Mouse (Mus musculus) lung, postnatal 0 days (tissue): Measurements from ENCODE around the gene Kcnc1. TPM values are rescaled to one million over a fixed set of nuclear protein-coding genes. Genes with fewer than 3 reads are reported as not detected.

Experiments used
- ATAC-seq: fragments of 200-750 bp; cut with Nextera tagmentation; 2 replicates; pipeline ENCODE4 v1.8.0; 2017; ENCODE audit warnings: moderate library complexity
- DNase-seq: peaks from one replicate; pipeline ENCODE4 v3.0.0-alpha.2; 2016; ENCODE audit warnings: low spot score
- H3K27ac ChIP-seq: fragments of 300-500 bp; sonication (generic); 2 replicates; pipeline ENCODE4 v1.5.1; 2014; ENCODE audit warnings: antibody characterized with exemption, mild to moderate bottlenecking, low read length, mixed read lengths
- H3K27me3 ChIP-seq: fragments of 300-500 bp; sonication (generic); replicated peaks from 2 replicates; pipeline ENCODE4 v1.6.1; 2014; ENCODE audit warnings: low read length, mixed read lengths; ENCODE audit not compliant: insufficient read depth
- H3K36me3 ChIP-seq: fragments of 300-500 bp; sonication (generic); 2 replicates; pipeline ENCODE4 v1.6.1; 2014; ENCODE audit warnings: low read length, mixed read lengths; ENCODE audit not compliant: insufficient read depth
- H3K4me1 ChIP-seq: fragments of 300-500 bp; sonication (generic); 2 replicates; pipeline ENCODE4 v1.6.1; 2014; ENCODE audit warnings: antibody characterized with exemption, low read depth, low read length, mixed read lengths; ENCODE audit not compliant: insufficient read depth
- H3K4me2 ChIP-seq: fragments of 300-500 bp; sonication (generic); replicated peaks from 2 replicates; pipeline ENCODE4 v1.6.1; 2014; ENCODE audit warnings: low read depth, mild to moderate bottlenecking, low read length, moderate library complexity, mixed read lengths
- H3K4me3 ChIP-seq: fragments of 300-500 bp; sonication (generic); 2 replicates; pipeline ENCODE4 v1.5.1; 2014; ENCODE audit warnings: low read depth, low read length
- H3K9ac ChIP-seq: fragments of 300-500 bp; sonication (generic); replicated peaks from 2 replicates; pipeline ENCODE4 v1.6.1; 2014; ENCODE audit warnings: low read depth, mild to moderate bottlenecking
- H3K9me3 ChIP-seq: fragments of 300-500 bp; sonication (generic); 2 replicates; pipeline ENCODE4 v1.6.1; 2016; ENCODE audit warnings: low read length, mixed read lengths
- CTCF ChIP-seq: IDR thresholded peaks from 2 replicates; pipeline ENCODE4 v1.5.1; 2016; ENCODE audit warnings: antibody characterized with exemption, mild to moderate bottlenecking
- EP300 ChIP-seq: IDR thresholded peaks from 2 replicates; pipeline ENCODE4 v1.6.1; 2016; ENCODE audit warnings: antibody characterized with exemption, mild to moderate bottlenecking, control low read depth
- WGBS: fragments of 180-500 bp; shearing (Covaris S2); extraction: QIAGEN DNeasy Blood & Tissue Kit; methylation state at CpG from one replicate; pipeline ENCODE4 v1.1.7; 2014; 5-methylcytosine and 5-hydroxymethylcytosine counted together
- polyA plus RNA-seq: library from polyadenylated mRNA; unstranded; fragments of >200 nt; fragmentation: Nextera tagmentation; extraction: Ambion mirVana; gene quantifications from 2 replicates; pipeline ENCODE4 v1.2.1, GENCODE M21; 2015

The Kcnc1 gene
- polyA plus RNA-seq, 1 experiment from 2014 or later, result 0.07 TPM

- ATAC-seq (no peak), DNase-seq (no peak)
- no peaks in the 10 kb centered on the region for H3K9me3 ChIP-seq
- TF ChIP-seq EP300 (no peak), CTCF (no peak)
- H3K4me3 ChIP-seq, result no peak overlapping the region
- H3K4me1 ChIP-seq, result peaks cover 5% of the 10 kb centered on the region; the same call in 1 of the 2 replicates
- 29% methylated on average over 5 of the region's 5 CpGs for WGBS
- no peak overlapping the region for H3K9ac ChIP-seq
- peaks cover 34% of the 10 kb centered on the region; the same call in 1 of the 2 replicates for H3K27me3 ChIP-seq
- no peak overlapping the region for H3K4me2 ChIP-seq
- no peak overlapping the region for H3K27ac ChIP-seq
- H3K36me3 ChIP-seq, result no peaks in the 10 kb centered on the region
Measured at GRCm38 (mm10) chr7:46391701-46392100, 4.6 kb upstream of the Kcnc1 start.

GRCm38 (mm10) chr7:46393116-46393515 lies 3.2 kb upstream of the Kcnc1 start:
- ATAC-seq (peak; percentile 29), DNase-seq (peak; percentile 82)
- no peak overlapping the region for H3K4me2 ChIP-seq
- no peak overlapping the region for H3K9ac ChIP-seq
- no peak overlapping the region for H3K27ac ChIP-seq
- TF ChIP-seq EP300 (no peak), CTCF (peak; percentile 95)
- H3K4me1 ChIP-seq, result peaks cover 5% of the 10 kb centered on the region; the same call in 1 of the 2 replicates
- H3K27me3 ChIP-seq, result peaks cover 48% of the 10 kb centered on the region
- 0% methylated on average over 2 of the region's 2 CpGs for WGBS
- no peaks in the 10 kb centered on the region for H3K9me3 ChIP-seq
- no peaks in the 10 kb centered on the region for H3K36me3 ChIP-seq
- no peak overlapping the region for H3K4me3 ChIP-seq

- TF ChIP-seq EP300, result no peak
- no peak for TF ChIP-seq CTCF
- Histone ChIP-seq H3K4me2 (no peak overlapping the region), H3K27me3 (peaks cover 56% of the 10 kb centered on the region), H3K4me3 (no peak overlapping the region), H3K9ac (no peak overlapping the region), H3K27ac (no peak overlapping the region), H3K4me1 (peaks cover 5% of the 10 kb centered on the region; the same call in 1 of the 2 replicates), H3K36me3 (no peaks in the 10 kb centered on the region), H3K9me3 (no peaks in the 10 kb centered on the region)
- 34% methylated on average over 12 of the region's 12 CpGs for WGBS
- ATAC-seq, result no peak
- DNase-seq, result no peak
Measured at GRCm38 (mm10) chr7:46393718-46394511, 2.4 kb upstream of the Kcnc1 start.

- H3K36me3 ChIP-seq, result no peaks in the 10 kb centered on the region
- H3K9me3 ChIP-seq, result no peaks in the 10 kb centered on the region
- no peak overlapping the region for H3K4me3 ChIP-seq
- peaks cover 56% of the 10 kb centered on the region for H3K27me3 ChIP-seq
- no peak for DNase-seq
- no peak overlapping the region for H3K27ac ChIP-seq
- ATAC-seq, result no peak
- no peak overlapping the region for H3K9ac ChIP-seq
- H3K4me2 ChIP-seq, result no peak overlapping the region
- H3K4me1 ChIP-seq, result peaks cover 5% of the 10 kb centered on the region; the same call in 1 of the 2 replicates
- 50% methylated on average over 4 of the region's 4 CpGs for WGBS
- no peak for TF ChIP-seq EP300
- TF ChIP-seq CTCF, result no peak
Measured at GRCm38 (mm10) chr7:46394933-46395332, 1.4 kb upstream of the Kcnc1 start.

GRCm38 (mm10) chr7:46395571-46395970 lies 726 bp upstream of the Kcnc1 start:
- TF ChIP-seq CTCF, result no peak
- no peak for TF ChIP-seq EP300

GRCm38 (mm10) chr7:46396928-46397731 lies 833 bp downstream of the Kcnc1 start:
- Histone ChIP-seq H3K4me3 (peak overlapping the region; percentile 28; the same call in 1 of the 2 replicates), H3K4me1 (peaks cover 5% of the 10 kb centered on the region; the same call in 1 of the 2 replicates), H3K9ac (no peak overlapping the region), H3K27me3 (peaks cover 56% of the 10 kb centered on the region), H3K4me2 (peak overlapping the region; percentile 70), H3K36me3 (no peaks in the 10 kb centered on the region), H3K27ac (no peak overlapping the region), H3K9me3 (no peaks in the 10 kb centered on the region)
- TF ChIP-seq EP300 (no peak), CTCF (no peak; the same call in 1 of the 2 replicates)
- WGBS, result 1% methylated on average over 23 of the region's 64 CpGs
- ATAC-seq (no peak), DNase-seq (no peak)

More at GRCm38 (mm10) chr7:46395571-46395970, 726 bp upstream of the Kcnc1 start:
- H3K4me1 ChIP-seq, result peaks cover 5% of the 10 kb centered on the region; the same call in 1 of the 2 replicates
- no peak overlapping the region for H3K27ac ChIP-seq
- H3K4me3 ChIP-seq, result no peak overlapping the region
- H3K27me3 ChIP-seq, result peaks cover 56% of the 10 kb centered on the region
- 31% methylated on average over 6 of the region's 6 CpGs for WGBS
- no peak overlapping the region; the same call in 1 of the 2 replicates for H3K4me2 ChIP-seq
- ATAC-seq (no peak), DNase-seq (no peak)
- H3K36me3 ChIP-seq, result no peaks in the 10 kb centered on the region
- H3K9me3 ChIP-seq, result no peaks in the 10 kb centered on the region
- H3K9ac ChIP-seq, result no peak overlapping the region
